Comparison of ENCODE assay signal across 15 mouse cellular contexts in the genomic region with DNA sequence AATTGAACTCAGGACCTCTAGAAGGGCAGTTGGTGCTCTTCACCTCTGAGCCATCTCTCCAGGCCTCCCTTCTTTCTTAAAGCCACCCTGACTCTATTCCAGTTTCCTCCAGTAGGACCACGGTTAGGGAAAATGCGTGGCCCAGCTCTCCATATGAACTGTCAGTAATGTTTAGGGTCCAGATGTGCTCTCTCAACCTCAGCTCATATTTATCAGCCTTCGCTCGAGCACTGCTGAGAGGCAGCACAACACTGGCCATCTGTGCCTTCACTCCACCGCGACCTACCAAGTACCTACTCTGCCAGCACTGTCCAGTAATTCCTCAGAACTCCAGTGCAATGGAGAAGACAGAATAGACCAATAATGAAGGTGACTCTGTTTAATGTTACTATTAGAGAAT. TPM values are rescaled to one million over a fixed set of nuclear protein-coding genes. Genes with fewer than 3 reads are reported as not detected.
"Had no signal": no experiment of that assay in that cellular context is flagged by ENCODE, and none has a peak within 500 bp of the region (broad histone marks: within the 10 kb centered on the region; RNA-seq: fewer than 3 reads in every experiment).

No protein-coding gene starts in this region.

- H3K4me2 ChIP-seq: liver, embryonic 12.5 days; midbrain, embryonic 11.5 days; midbrain, embryonic 13.5 days; midbrain, embryonic 15.5 days; neural tube, embryonic 12.5 days; stomach, embryonic 15.5 days had no signal

- H3K9me3 ChIP-seq: liver, embryonic 12.5 days; midbrain, embryonic 13.5 days; midbrain, embryonic 15.5 days; neural tube, embryonic 12.5 days; stomach, embryonic 15.5 days had no signal

- H3K27ac ChIP-seq: liver, embryonic 12.5 days; liver, embryonic 14.5 days; midbrain, embryonic 13.5 days; midbrain, embryonic 15.5 days; neural tube, embryonic 12.5 days; stomach, embryonic 15.5 days; stomach, postnatal 0 days had no signal

- H3K27me3 ChIP-seq: neural tube, embryonic 12.5 days; stomach, embryonic 15.5 days had no signal

- H3K4me3 ChIP-seq: liver, embryonic 12.5 days; midbrain, embryonic 13.5 days; midbrain, embryonic 15.5 days; neural tube, embryonic 12.5 days; stomach, embryonic 15.5 days had no signal

- DNase-seq: lung, adult 18-20 months; lung, postnatal 36 days; right cerebral cortex, postnatal 14 days; thymus, adult 2 months; thymus, postnatal 25 days; thymus, postnatal 4 days had no signal

- H3K36me3 ChIP-seq: liver, embryonic 12.5 days; midbrain, embryonic 13.5 days; midbrain, embryonic 15.5 days; neural tube, embryonic 12.5 days; stomach, embryonic 15.5 days had no signal

- H3K4me1 ChIP-seq: liver, embryonic 12.5 days; midbrain, embryonic 15.5 days had no signal

- H3K9ac ChIP-seq: liver, embryonic 12.5 days; liver, embryonic 14.5 days; midbrain, embryonic 13.5 days; midbrain, embryonic 15.5 days; neural tube, embryonic 12.5 days; stomach, embryonic 15.5 days had no signal

- ATAC-seq: liver, embryonic 12.5 days; midbrain, embryonic 13.5 days; midbrain, embryonic 15.5 days had no signal

RNA-seq across cellular contexts. Expression of a gene that starts 12.0 kb away (rescaled TPM):
- total RNA-seq: megakaryocyte-erythroid progenitor cell, adult 5-6 weeks had no signal
